Mouse (Mus musculus) midbrain, embryonic 11.5 days (tissue): ENCODE measurements around the gene Btg3. TPM values are rescaled to one million over a fixed set of nuclear protein-coding genes. Genes with fewer than 3 reads are reported as not detected.
A peak's percentile ranks its signal among the peaks of the same experiment; 100 is the strongest.

ENCODE experiments used
- ATAC-seq: fragments of 200-750 bp; cut with Nextera tagmentation; 2 replicates; pipeline ENCODE4 v1.8.0; 2017; ENCODE audit warnings: moderate TSS enrichment, moderate library complexity; ENCODE audit not compliant: low FRiP score
- DNase-seq: peaks from one replicate; pipeline ENCODE4 v3.0.0; 2015; ENCODE audit warnings: low spot score; ENCODE audit errors: missing footprints
- H3K27ac ChIP-seq: fragments of 300-500 bp; sonication (generic); 2 replicates; pipeline ENCODE4 v1.5.1; 2014; ENCODE audit warnings: low read depth, low read length
- H3K27me3 ChIP-seq: fragments of 300-500 bp; sonication (generic); 2 replicates; pipeline ENCODE4 v1.6.1; 2014; ENCODE audit warnings: mild to moderate bottlenecking, low read length, moderate library complexity, mixed read lengths; ENCODE audit not compliant: control insufficient read depth, insufficient read depth
- H3K36me3 ChIP-seq: fragments of 300-500 bp; sonication (generic); 2 replicates; pipeline ENCODE4 v1.6.1; 2014; ENCODE audit warnings: mild to moderate bottlenecking, low read length, moderate library complexity, mixed read lengths; ENCODE audit not compliant: control insufficient read depth, insufficient read depth
- H3K4me1 ChIP-seq: fragments of 300-500 bp; sonication (generic); 2 replicates; pipeline ENCODE4 v1.6.1; 2014; ENCODE audit warnings: low read length; ENCODE audit not compliant: control insufficient read depth, insufficient read depth
- H3K4me2 ChIP-seq: fragments of 300-500 bp; sonication (generic); 2 replicates; pipeline ENCODE4 v1.6.1; 2014; ENCODE audit warnings: mild to moderate bottlenecking, moderate library complexity
- H3K4me3 ChIP-seq: fragments of 300-500 bp; sonication (generic); 2 replicates; pipeline ENCODE4 v1.5.1; 2014; ENCODE audit warnings: low read depth, low read length
- H3K9ac ChIP-seq: fragments of 300-500 bp; sonication (generic); 2 replicates; pipeline ENCODE4 v1.6.1; 2014; ENCODE audit warnings: low read length
- H3K9me3 ChIP-seq: fragments of 300-500 bp; sonication (generic); 2 replicates; pipeline ENCODE4 v1.6.1; 2016; ENCODE audit warnings: low read length; ENCODE audit not compliant: control insufficient read depth
- WGBS: fragments of 180-500 bp; shearing (Covaris S2); extraction: QIAGEN DNeasy Blood & Tissue Kit; methylation state at CpG from one replicate; pipeline ENCODE4 v1.1.7; 2014; 5-methylcytosine and 5-hydroxymethylcytosine counted together
- polyA plus RNA-seq: library from polyadenylated mRNA; unstranded; fragments of >200 nt; fragmentation: Nextera tagmentation; extraction: Ambion mirVana; gene quantifications from 2 replicates; pipeline ENCODE4 v1.2.1, GENCODE M21; 2014

The Btg3 gene
- polyA plus RNA-seq, 1 experiment from 2014 or later = 50.4 TPM

- no peak overlapping the region for H3K9ac ChIP-seq
- no peaks in the 10 kb centered on the region for H3K27me3 ChIP-seq
- 91% methylated on average over 12 of the region's 12 CpGs for WGBS
- ATAC-seq (no peak), DNase-seq (no peak)
- H3K27ac ChIP-seq = no peak overlapping the region
- no peaks in the 10 kb centered on the region; the same call in 1 of the 2 replicates for H3K4me1 ChIP-seq
- no peak overlapping the region for H3K4me3 ChIP-seq
- H3K4me2 ChIP-seq = no peak overlapping the region
- no peaks in the 10 kb centered on the region for H3K9me3 ChIP-seq
- H3K36me3 ChIP-seq = peaks cover 9% of the 10 kb centered on the region; the same call in 1 of the 2 replicates
Measured at GRCm38 (mm10) chr16:78327999-78328398, 49.0 kb downstream of the Btg3 start.

GRCm38 (mm10) chr16:78327562-78327961 is 49.4 kb downstream of the Btg3 start:
- Histone ChIP-seq H3K9ac (no peak overlapping the region), H3K27ac (no peak overlapping the region), H3K27me3 (no peaks in the 10 kb centered on the region), H3K4me2 (no peak overlapping the region), H3K4me1 (peaks cover 4% of the 10 kb centered on the region; the same call in 1 of the 2 replicates), H3K9me3 (no peaks in the 10 kb centered on the region), H3K36me3 (peaks cover 9% of the 10 kb centered on the region; the same call in 1 of the 2 replicates), H3K4me3 (no peak overlapping the region)
- ATAC-seq (no peak), DNase-seq (no peak)
- WGBS = 89% methylated on average over 7 of the region's 7 CpGs

- DNase-seq = no peak
- Histone ChIP-seq H3K9ac (no peak overlapping the region), H3K4me3 (no peak overlapping the region), H3K4me2 (no peak overlapping the region), H3K4me1 (peaks cover 15% of the 10 kb centered on the region), H3K9me3 (no peaks in the 10 kb centered on the region), H3K27me3 (no peaks in the 10 kb centered on the region), H3K27ac (no peak overlapping the region), H3K36me3 (peaks cover 9% of the 10 kb centered on the region; the same call in 1 of the 2 replicates)
- ATAC-seq = no peak
- WGBS = 90% methylated on average over 27 of the region's 27 CpGs
Measured at GRCm38 (mm10) chr16:78325972-78326848, 50.8 kb downstream of the Btg3 start.

GRCm38 (mm10) chr16:78322140-78322539 is 54.9 kb downstream of the Btg3 start:
- no peak for DNase-seq
- Histone ChIP-seq H3K4me3 (no peak overlapping the region), H3K4me2 (peak overlapping the region; percentile 17; the same call in 1 of the 2 replicates), H3K9me3 (no peaks in the 10 kb centered on the region), H3K4me1 (peaks cover 21% of the 10 kb centered on the region), H3K9ac (no peak overlapping the region), H3K27ac (0 out of 2 replicates have a peak overlapping the region, but pooled peaks have one; percentile 7), H3K27me3 (no peaks in the 10 kb centered on the region), H3K36me3 (no peaks in the 10 kb centered on the region)
- 8% methylated on average over 7 of the region's 7 CpGs for WGBS
- ATAC-seq = peak; percentile 36; the same call in 1 of the 2 replicates

GRCm38 (mm10) chr16:78321559-78321958 is 55.4 kb downstream of the Btg3 start:
- Histone ChIP-seq H3K4me2 (peak overlapping the region; percentile 17; the same call in 1 of the 2 replicates), H3K4me3 (no peak overlapping the region), H3K27ac (no peak overlapping the region), H3K9me3 (no peaks in the 10 kb centered on the region), H3K27me3 (no peaks in the 10 kb centered on the region), H3K9ac (no peak overlapping the region), H3K4me1 (peaks cover 21% of the 10 kb centered on the region), H3K36me3 (no peaks in the 10 kb centered on the region)
- DNase-seq (no peak), ATAC-seq (peak; percentile 83)
- 2% methylated on average over 7 of the region's 7 CpGs for WGBS

- Histone ChIP-seq H3K4me3 (no peak overlapping the region), H3K4me1 (peaks cover 21% of the 10 kb centered on the region), H3K27me3 (no peaks in the 10 kb centered on the region), H3K9ac (no peak overlapping the region), H3K36me3 (no peaks in the 10 kb centered on the region), H3K4me2 (no peak overlapping the region), H3K9me3 (no peaks in the 10 kb centered on the region), H3K27ac (no peak overlapping the region)
- ATAC-seq (no peak), DNase-seq (no peak)
- 65% methylated on average over 7 of the region's 7 CpGs for WGBS
Measured at GRCm38 (mm10) chr16:78319711-78320110, 57.3 kb downstream of the Btg3 start.

- no peak for DNase-seq
- no peak for ATAC-seq
- H3K27ac ChIP-seq = no peak overlapping the region
- no peak overlapping the region for H3K4me3 ChIP-seq
- no peaks in the 10 kb centered on the region for H3K36me3 ChIP-seq
- H3K27me3 ChIP-seq = no peaks in the 10 kb centered on the region
- no peaks in the 10 kb centered on the region for H3K9me3 ChIP-seq
- no peak overlapping the region for H3K9ac ChIP-seq
- H3K4me1 ChIP-seq = peaks cover 38% of the 10 kb centered on the region
- H3K4me2 ChIP-seq = no peak overlapping the region
- 88% methylated on average over 7 of the region's 7 CpGs for WGBS
Measured at GRCm38 (mm10) chr16:78317960-78318359, 59.0 kb downstream of the Btg3 start.

GRCm38 (mm10) chr16:78316849-78317248 is 60.1 kb downstream of the Btg3 start:
- H3K9ac ChIP-seq = no peak overlapping the region
- H3K36me3 ChIP-seq = no peaks in the 10 kb centered on the region
- H3K4me3 ChIP-seq = no peak overlapping the region
- no peaks in the 10 kb centered on the region for H3K9me3 ChIP-seq
- 87% methylated on average over 9 of the region's 9 CpGs for WGBS
- no peaks in the 10 kb centered on the region for H3K27me3 ChIP-seq
- peaks cover 27% of the 10 kb centered on the region for H3K4me1 ChIP-seq
- ATAC-seq (peak; percentile 23; the same call in 1 of the 2 replicates), DNase-seq (no peak)
- no peak overlapping the region for H3K27ac ChIP-seq
- H3K4me2 ChIP-seq = no peak overlapping the region

GRCm38 (mm10) chr16:78314026-78314425 is 63.0 kb downstream of the Btg3 start:
- no peak overlapping the region for H3K27ac ChIP-seq
- no peak overlapping the region for H3K4me3 ChIP-seq
- H3K9ac ChIP-seq = no peak overlapping the region

More at GRCm38 (mm10) chr16:78314026-78314425, 63.0 kb downstream of the Btg3 start:
- ATAC-seq (no peak), DNase-seq (no peak)
- H3K36me3 ChIP-seq = no peaks in the 10 kb centered on the region
- H3K9me3 ChIP-seq = no peaks in the 10 kb centered on the region
- peaks cover 18% of the 10 kb centered on the region; the same call in 1 of the 2 replicates for H3K4me1 ChIP-seq
- H3K27me3 ChIP-seq = no peaks in the 10 kb centered on the region
- 0 out of 2 replicates have a peak overlapping the region, but pooled peaks have one; percentile 14 for H3K4me2 ChIP-seq
- 48% methylated on average over 6 of the region's 6 CpGs for WGBS
